Mouse (Mus musculus): Measurements from ENCODE around the gene Bsnd.

- TF ChIP-seq POLR2A (IDR thresholded peaks at IDR 0.05; ENCODE audit: borderline replicate concordance, extremely low read depth, insufficient read depth, insufficient read length, poor library complexity, severe bottlenecking) (no peak), CTCF (IDR thresholded peaks at IDR 0.05; ENCODE audit: borderline replicate concordance, extremely low read depth, insufficient read depth, insufficient read length) (no peak)
Observed at GRCm38 (mm10) chr4:106530113-106530482, 38.0 kb upstream of the Bsnd start.
